Mouse (Mus musculus) forebrain, embryonic 16.5 days (tissue): Measurements from ENCODE around the gene Vti1a. TPM values are rescaled to one million over a fixed set of nuclear protein-coding genes. Genes with fewer than 3 reads are reported as not detected.

Source experiments
- ATAC-seq: fragments of 200-750 bp; cut with Nextera tagmentation; 2 replicates; pipeline ENCODE4 v1.8.0; 2017; ENCODE audit warnings: mild to moderate bottlenecking, moderate library complexity
- H3K27ac ChIP-seq: fragments of 300-500 bp; sonication (generic); 2 replicates; pipeline ENCODE4 v1.5.1; 2014; ENCODE audit warnings: low read length, control low read depth
- H3K27me3 ChIP-seq: fragments of 300-500 bp; sonication (generic); replicated peaks from 2 replicates; pipeline ENCODE4 v1.6.1; 2014; ENCODE audit warnings: low read length; ENCODE audit not compliant: control insufficient read depth, insufficient read depth
- H3K36me3 ChIP-seq: fragments of 300-500 bp; sonication (generic); 2 replicates; pipeline ENCODE4 v1.6.1; 2014; ENCODE audit not compliant: control insufficient read depth, insufficient read depth
- H3K4me1 ChIP-seq: fragments of 300-500 bp; sonication (generic); replicated peaks from 2 replicates; pipeline ENCODE4 v1.6.1; 2014; ENCODE audit warnings: low read length; ENCODE audit not compliant: control insufficient read depth, insufficient read depth
- H3K4me2 ChIP-seq: fragments of 300-500 bp; sonication (generic); 2 replicates; pipeline ENCODE4 v1.6.1; 2014; ENCODE audit warnings: mild to moderate bottlenecking, low read length, control low read depth
- H3K4me3 ChIP-seq: fragments of 300-500 bp; sonication (generic); replicated peaks from 2 replicates; pipeline ENCODE4 v1.5.1; 2014; ENCODE audit warnings: mild to moderate bottlenecking, low read length, control low read depth
- H3K9ac ChIP-seq: fragments of 300-500 bp; sonication (generic); replicated peaks from 2 replicates; pipeline ENCODE4 v1.6.1; 2014; ENCODE audit warnings: low read depth, low read length, control low read depth
- H3K9me3 ChIP-seq: fragments of 300-500 bp; sonication (generic); 2 replicates; pipeline ENCODE4 v1.6.1; 2016; ENCODE audit warnings: low read length; ENCODE audit not compliant: control insufficient read depth
- WGBS: fragments of 180-500 bp; shearing (Covaris S2); extraction: QIAGEN DNeasy Blood & Tissue Kit; methylation state at CpG from one replicate; pipeline ENCODE4 v1.1.7; 2014; 5-methylcytosine and 5-hydroxymethylcytosine counted together
- polyA plus RNA-seq: library from polyadenylated mRNA; unstranded; fragments of >200 nt; fragmentation: Nextera tagmentation; extraction: Ambion mirVana; gene quantifications from 2 replicates; pipeline ENCODE4 v1.2.1, GENCODE M21; 2015

Gene Vti1a
- polyA plus RNA-seq, 1 experiment from 2014 or later = 34.4 TPM

DNA sequence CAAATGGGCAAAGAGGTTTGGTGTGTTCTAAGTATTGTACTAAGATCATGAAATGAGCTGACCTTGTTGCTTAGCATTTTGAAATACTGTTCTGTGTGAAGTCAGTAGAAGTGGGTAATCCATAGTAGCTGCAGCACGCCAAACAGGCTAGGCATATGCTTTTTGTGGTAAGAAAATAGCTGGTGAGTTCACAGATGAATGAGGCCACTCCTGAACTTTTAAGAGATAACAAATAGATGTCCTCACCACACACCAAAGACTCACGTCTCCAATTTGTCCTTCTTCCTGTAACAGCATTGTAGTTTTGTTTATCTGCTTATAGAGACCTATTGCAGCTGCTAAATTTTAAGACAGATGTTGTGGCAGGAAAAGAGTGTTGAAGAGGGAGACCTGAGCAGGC is 62.8 kb downstream of the Vti1a start:
- Histone ChIP-seq H3K27ac (no peak overlapping the region), H3K9ac (no peak overlapping the region), H3K27me3 (peaks cover 28% of the 10 kb centered on the region), H3K4me2 (no peak overlapping the region), H3K36me3 (no peaks in the 10 kb centered on the region), H3K4me1 (peaks cover 10% of the 10 kb centered on the region), H3K4me3 (no peak overlapping the region), H3K9me3 (no peaks in the 10 kb centered on the region)
- WGBS = 80% methylated on average over 2 of the region's 2 CpGs
- no peak for ATAC-seq

DNA sequence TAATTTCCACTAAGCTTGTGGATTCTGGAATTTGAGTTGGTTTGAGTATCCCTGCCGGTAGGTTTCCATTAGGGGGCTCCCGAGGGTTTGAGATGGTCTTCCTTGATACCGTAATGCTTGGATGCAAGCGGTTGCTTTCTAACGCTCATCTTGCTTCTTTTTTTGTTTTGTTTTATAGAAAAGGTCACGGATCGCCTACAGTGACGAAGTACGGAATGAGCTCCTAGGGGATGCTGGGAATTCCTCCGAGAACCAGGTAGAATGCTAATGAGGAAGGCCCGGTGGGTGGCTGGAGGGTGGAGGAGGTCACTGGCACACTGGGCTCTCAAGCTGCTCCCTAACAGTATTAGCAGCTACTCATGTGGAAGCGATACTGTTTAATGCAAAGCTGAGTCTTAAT is 64.7 kb downstream of the Vti1a start:
- Histone ChIP-seq H3K27ac (no peak overlapping the region), H3K9ac (no peak overlapping the region), H3K36me3 (no peaks in the 10 kb centered on the region), H3K4me2 (peak overlapping the region; percentile 28), H3K4me3 (no peak overlapping the region; the same call in 1 of the 2 replicates), H3K27me3 (peaks cover 35% of the 10 kb centered on the region), H3K4me1 (peaks cover 10% of the 10 kb centered on the region), H3K9me3 (no peaks in the 10 kb centered on the region)
- ATAC-seq = peak; percentile 46
- WGBS = 3% methylated on average over 12 of the region's 12 CpGs

DNA sequence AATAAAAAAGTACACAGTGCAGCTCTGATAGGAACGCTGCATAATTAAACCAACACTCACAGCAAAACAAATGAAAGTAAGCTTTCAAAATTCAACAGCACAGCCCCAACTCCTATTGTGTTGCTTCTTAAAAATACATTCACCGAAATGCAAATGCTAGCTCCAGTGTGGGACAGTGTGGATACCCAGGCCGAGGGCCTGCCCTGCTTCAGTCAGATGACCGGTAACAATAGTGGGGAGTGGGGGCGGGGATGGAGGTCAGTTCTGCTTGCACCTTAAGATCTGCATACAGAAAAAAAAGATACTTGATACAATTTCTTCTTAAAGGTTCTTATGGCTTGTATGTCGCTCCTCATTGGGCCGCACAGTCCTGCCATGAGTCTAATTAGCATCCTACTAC is 65.2 kb downstream of the Vti1a start:
- H3K4me2 ChIP-seq = no peak overlapping the region
- H3K4me3 ChIP-seq = no peak overlapping the region
- 34% methylated on average over 7 of the region's 7 CpGs for WGBS
- no peaks in the 10 kb centered on the region for H3K9me3 ChIP-seq
- H3K27me3 ChIP-seq = peaks cover 39% of the 10 kb centered on the region
- H3K9ac ChIP-seq = no peak overlapping the region
- H3K27ac ChIP-seq = no peak overlapping the region
- no peaks in the 10 kb centered on the region for H3K36me3 ChIP-seq
- no peak for ATAC-seq
- H3K4me1 ChIP-seq = peaks cover 7% of the 10 kb centered on the region

DNA sequence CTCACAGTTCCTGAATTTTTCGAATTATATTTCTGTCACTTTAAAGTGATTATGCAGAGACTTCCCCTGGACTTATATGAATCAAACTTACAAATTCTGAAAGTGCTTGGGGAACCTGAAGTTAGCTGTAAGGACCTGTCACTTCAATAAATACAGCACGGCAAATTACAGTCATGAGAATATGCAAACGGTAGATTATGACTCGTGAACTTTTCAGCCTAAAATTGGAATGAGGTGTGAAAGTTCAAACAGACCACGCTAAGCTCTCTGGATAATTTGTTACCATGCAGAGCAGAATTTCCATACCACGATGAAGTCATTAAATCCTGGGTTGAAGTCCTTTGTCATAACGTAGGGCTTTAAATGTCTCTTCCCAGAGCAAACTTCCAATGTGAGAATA is 66.7 kb downstream of the Vti1a start:
- Histone ChIP-seq H3K27ac (no peak overlapping the region), H3K27me3 (peaks cover 39% of the 10 kb centered on the region), H3K9ac (no peak overlapping the region), H3K9me3 (no peaks in the 10 kb centered on the region), H3K36me3 (no peaks in the 10 kb centered on the region), H3K4me2 (no peak overlapping the region), H3K4me1 (0 out of 2 replicates have a peak, but pooled peaks cover 3% of the 10 kb centered on the region), H3K4me3 (no peak overlapping the region)
- WGBS = 70% methylated on average over 7 of the region's 7 CpGs
- no peak for ATAC-seq

DNA sequence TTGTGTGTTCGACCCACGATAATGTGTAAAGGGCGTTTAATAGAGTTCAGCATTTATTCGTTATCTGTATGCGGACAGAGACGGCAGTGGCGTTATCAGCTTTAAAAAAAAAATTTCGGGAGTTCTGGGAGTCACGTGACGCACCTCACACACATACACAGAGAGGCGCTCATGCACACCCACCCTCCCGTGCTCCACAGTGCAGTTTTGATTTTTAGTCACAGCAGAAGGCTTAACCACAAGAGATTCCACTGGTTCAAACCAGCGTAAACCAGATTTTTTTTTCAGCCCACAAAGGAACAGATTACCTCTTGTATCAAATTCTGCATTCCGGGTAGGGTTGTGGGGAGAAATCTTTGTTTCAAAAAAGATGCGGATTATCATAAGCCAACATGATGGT is 68.5 kb downstream of the Vti1a start:
- Histone ChIP-seq H3K27ac (no peak overlapping the region), H3K9ac (no peak overlapping the region)

DNA sequence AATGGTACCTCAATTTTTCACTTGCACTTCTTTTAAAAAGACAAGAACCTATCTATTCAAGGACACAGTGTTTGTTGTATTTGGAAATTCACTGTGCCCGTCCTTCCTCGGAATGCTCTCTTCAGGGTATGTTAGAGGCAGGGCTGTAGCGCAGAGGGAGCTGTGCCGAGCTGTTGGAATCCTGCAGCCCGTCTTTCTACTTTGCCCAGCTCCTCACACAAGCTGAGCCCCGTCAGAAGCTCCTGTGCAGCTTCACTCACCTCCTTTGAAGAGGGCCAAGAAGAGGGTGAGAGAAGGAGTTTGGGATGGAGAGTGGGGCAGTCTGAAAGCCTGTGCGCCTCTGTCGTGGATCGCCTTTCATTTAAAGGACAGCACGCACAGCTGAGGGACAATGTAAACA is 72.9 kb downstream of the Vti1a start:
- ATAC-seq = no peak
- Histone ChIP-seq H3K9me3 (no peaks in the 10 kb centered on the region), H3K4me1 (no peaks in the 10 kb centered on the region), H3K9ac (no peak overlapping the region), H3K36me3 (no peaks in the 10 kb centered on the region), H3K27ac (no peak overlapping the region), H3K27me3 (peaks cover 13% of the 10 kb centered on the region), H3K4me3 (no peak overlapping the region), H3K4me2 (no peak overlapping the region)
- whole genome bisulfite sequencing = 42% methylated on average over 10 of the region's 10 CpGs

More for the DNA sequence above, 68.5 kb downstream of the Vti1a start:
- no peak for ATAC-seq
- H3K4me3 ChIP-seq = no peak overlapping the region
- H3K27me3 ChIP-seq = peaks cover 31% of the 10 kb centered on the region
- WGBS = 58% methylated on average over 15 of the region's 15 CpGs
- no peaks in the 10 kb centered on the region for H3K9me3 ChIP-seq
- no peaks in the 10 kb centered on the region for H3K36me3 ChIP-seq
- H3K4me2 ChIP-seq = no peak overlapping the region
- H3K4me1 ChIP-seq = 0 out of 2 replicates have a peak, but pooled peaks cover 3% of the 10 kb centered on the region

DNA sequence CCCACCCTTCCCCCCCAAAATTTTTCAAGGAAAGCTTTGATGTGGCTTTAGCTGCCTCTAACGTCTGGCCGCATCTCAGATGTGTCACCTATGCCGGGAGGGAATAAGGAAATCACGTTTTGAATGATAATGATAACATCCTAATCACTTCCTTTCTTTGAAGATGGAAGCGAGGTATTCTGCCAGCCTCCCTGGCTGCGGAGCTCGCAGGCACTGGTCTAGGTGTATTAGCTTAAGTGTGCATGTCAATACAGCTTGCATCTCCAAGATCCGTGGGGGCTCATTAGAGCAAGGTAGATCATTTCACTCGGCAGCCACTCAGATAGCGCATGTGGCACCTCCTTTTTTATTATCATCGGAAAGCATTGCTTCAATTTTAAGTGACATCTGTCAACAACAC is 74.2 kb downstream of the Vti1a start:
- 66% methylated on average over 11 of the region's 11 CpGs for WGBS
- H3K27ac ChIP-seq = no peak overlapping the region

DNA sequence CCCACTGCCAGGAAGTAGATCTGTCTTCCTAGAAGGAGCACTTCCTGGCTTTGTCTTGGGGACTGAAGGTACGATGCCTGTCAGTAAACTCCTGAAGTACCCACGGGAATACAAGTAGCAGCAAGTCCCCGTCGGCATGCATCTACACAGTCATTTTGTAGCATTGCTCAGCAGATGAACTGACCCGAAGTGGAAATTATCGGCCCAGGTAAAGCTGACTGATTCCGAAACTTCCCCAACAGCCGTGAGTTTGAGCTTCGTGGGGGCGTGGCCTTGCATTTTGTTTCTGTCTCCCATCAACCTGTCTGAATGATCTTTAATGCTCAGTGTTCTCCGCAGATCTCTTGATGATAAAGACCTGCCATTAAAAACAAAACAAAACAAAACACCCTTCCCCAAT is 85.5 kb downstream of the Vti1a start:
- Histone ChIP-seq H3K4me3 (no peak overlapping the region), H3K4me1 (no peaks in the 10 kb centered on the region), H3K9ac (no peak overlapping the region), H3K36me3 (no peaks in the 10 kb centered on the region), H3K4me2 (no peak overlapping the region), H3K27ac (no peak overlapping the region), H3K27me3 (no peaks in the 10 kb centered on the region), H3K9me3 (no peaks in the 10 kb centered on the region)
- no peak for ATAC-seq
- WGBS = 93% methylated on average over 11 of the region's 11 CpGs

More for the DNA sequence above, 74.2 kb downstream of the Vti1a start:
- Histone ChIP-seq H3K36me3 (no peaks in the 10 kb centered on the region), H3K4me3 (no peak overlapping the region), H3K4me2 (no peak overlapping the region), H3K9me3 (no peaks in the 10 kb centered on the region), H3K4me1 (no peaks in the 10 kb centered on the region), H3K9ac (no peak overlapping the region), H3K27me3 (0 out of 2 replicates have a peak, but pooled peaks cover 5% of the 10 kb centered on the region)
- ATAC-seq = no peak

DNA sequence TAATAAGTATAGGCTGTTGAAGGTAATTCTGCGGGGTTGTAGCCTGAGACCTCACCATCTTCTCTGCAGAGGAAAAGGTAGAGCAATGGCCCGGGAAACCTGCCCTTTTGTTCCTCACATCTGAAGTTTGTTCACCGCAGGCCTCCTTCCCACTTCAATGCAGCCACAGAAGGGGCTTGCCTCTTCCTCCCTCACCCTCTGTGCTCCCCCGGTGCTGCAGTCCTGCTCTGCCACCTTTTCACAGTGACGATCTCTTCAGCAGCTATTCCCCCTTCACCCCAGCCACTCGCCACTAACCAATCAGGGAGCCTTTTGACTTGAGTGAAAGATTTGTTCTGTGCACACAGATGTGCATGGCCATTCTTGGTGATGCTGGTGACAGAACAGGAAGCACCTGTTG is 92.4 kb downstream of the Vti1a start:
- Histone ChIP-seq H3K4me1 (peaks cover 9% of the 10 kb centered on the region), H3K27ac (no peak overlapping the region), H3K9ac (no peak overlapping the region), H3K4me2 (no peak overlapping the region), H3K36me3 (no peaks in the 10 kb centered on the region), H3K4me3 (no peak overlapping the region), H3K27me3 (no peaks in the 10 kb centered on the region), H3K9me3 (no peaks in the 10 kb centered on the region)
- WGBS = 47% methylated on average over 6 of the region's 6 CpGs
- no peak for ATAC-seq

DNA sequence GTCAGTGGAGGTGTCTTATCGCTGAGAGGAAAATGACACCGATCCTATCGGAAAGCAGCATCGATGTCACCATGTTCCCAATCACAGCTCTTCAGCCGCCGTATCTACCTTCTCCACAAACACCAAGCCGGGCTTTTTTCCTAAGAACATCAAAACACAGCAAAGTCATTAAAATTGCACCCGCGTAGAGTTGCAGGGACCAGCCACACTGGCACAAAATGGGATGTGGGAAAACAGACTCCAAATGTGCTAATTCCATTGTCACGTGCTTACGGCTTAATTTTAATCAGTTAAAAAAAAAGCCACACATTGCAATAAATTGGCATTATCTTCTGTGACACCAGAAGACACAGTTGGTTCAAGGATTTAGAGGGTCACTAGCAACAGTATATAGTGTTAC is 95.3 kb downstream of the Vti1a start:
- H3K36me3 ChIP-seq = no peaks in the 10 kb centered on the region
- no peak overlapping the region for H3K4me2 ChIP-seq
- WGBS = 48% methylated on average over 11 of the region's 11 CpGs
- no peak overlapping the region for H3K4me3 ChIP-seq
- no peaks in the 10 kb centered on the region for H3K27me3 ChIP-seq
- no peak overlapping the region for H3K27ac ChIP-seq
- peaks cover 9% of the 10 kb centered on the region for H3K4me1 ChIP-seq
- H3K9me3 ChIP-seq = no peaks in the 10 kb centered on the region
- no peak for ATAC-seq
- no peak overlapping the region for H3K9ac ChIP-seq
